Mouse (Mus musculus) hindbrain, embryonic 14.5 days (tissue): ENCODE data around the gene Zfp777. TPM values are rescaled to one million over a fixed set of nuclear protein-coding genes. Genes with fewer than 3 reads are reported as not detected.

Experiments
- ATAC-seq: fragments of 200-750 bp; cut with Nextera tagmentation; 2 replicates; pipeline ENCODE4 v1.8.0; 2017; ENCODE audit warnings: moderate number of reproducible peaks, mild to moderate bottlenecking, moderate TSS enrichment, moderate library complexity; ENCODE audit not compliant: low FRiP score
- DNase-seq: peaks from one replicate; pipeline ENCODE4 v3.0.0-alpha.2; 2015; ENCODE audit warnings: low spot score
- H3K27ac ChIP-seq: fragments of 300-500 bp; sonication (generic); 2 replicates; pipeline ENCODE4 v1.5.1; 2014; ENCODE audit warnings: mild to moderate bottlenecking, moderate library complexity
- H3K27me3 ChIP-seq: fragments of 300-500 bp; sonication (generic); 2 replicates; pipeline ENCODE4 v1.6.1; 2014; ENCODE audit warnings: mild to moderate bottlenecking, low read length, mixed read lengths; ENCODE audit not compliant: control insufficient read depth, insufficient read depth
- H3K36me3 ChIP-seq: fragments of 300-500 bp; sonication (generic); replicated peaks from 2 replicates; pipeline ENCODE4 v1.6.1; 2014; ENCODE audit not compliant: control insufficient read depth, insufficient read depth
- H3K4me1 ChIP-seq: fragments of 300-500 bp; sonication (generic); replicated peaks from 2 replicates; pipeline ENCODE4 v1.6.1; 2014; ENCODE audit warnings: antibody characterized with exemption, low read length, mixed read lengths; ENCODE audit not compliant: control insufficient read depth, insufficient read depth
- H3K4me2 ChIP-seq: fragments of 300-500 bp; sonication (generic); replicated peaks from 2 replicates; pipeline ENCODE4 v1.6.1; 2014; ENCODE audit warnings: mild to moderate bottlenecking, moderate library complexity
- H3K4me3 ChIP-seq: fragments of 300-500 bp; sonication (generic); replicated peaks from 2 replicates; pipeline ENCODE4 v1.5.1; 2014; ENCODE audit warnings: mild to moderate bottlenecking, low read length
- H3K9ac ChIP-seq: fragments of 300-500 bp; sonication (generic); 2 replicates; pipeline ENCODE4 v1.6.1; 2014
- H3K9me3 ChIP-seq: fragments of 300-500 bp; sonication (generic); 2 replicates; pipeline ENCODE4 v1.6.1; 2016; ENCODE audit warnings: low read length; ENCODE audit not compliant: control insufficient read depth
- WGBS: fragments of 180-500 bp; shearing (Covaris S2); extraction: QIAGEN DNeasy Blood & Tissue Kit; methylation state at CpG from one replicate; pipeline ENCODE4 v1.1.7; 2014; 5-methylcytosine and 5-hydroxymethylcytosine counted together
- polyA plus RNA-seq: library from polyadenylated mRNA; unstranded; fragments of >200 nt; fragmentation: Nextera tagmentation; extraction: Ambion mirVana; gene quantifications from 2 replicates; pipeline ENCODE4 v1.2.1, GENCODE M21; 2014

Zfp777 gene
- polyA plus RNA-seq, 1 experiment from 2014 or later, result 12.7 TPM

DNA sequence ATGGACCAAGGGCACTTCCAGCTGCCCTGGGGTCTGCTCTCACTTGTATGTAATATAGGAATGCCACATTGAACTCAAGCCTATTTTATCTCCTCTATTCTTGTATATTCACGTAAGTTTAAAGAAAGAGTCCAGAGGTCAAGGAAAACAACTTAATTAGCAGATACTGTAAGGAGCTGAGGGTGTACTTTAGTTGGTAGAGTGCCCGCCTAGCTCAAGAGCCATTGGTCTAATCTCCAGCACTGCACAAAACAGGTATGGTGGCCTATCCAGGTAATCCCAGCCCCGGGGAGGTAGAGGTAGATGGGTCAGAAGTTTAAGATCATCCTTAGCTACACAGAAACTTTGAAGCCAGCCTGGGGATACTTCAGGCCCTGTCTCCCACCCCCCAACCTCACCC lies 18.8 kb upstream of the Zfp777 start:
- Histone ChIP-seq H3K9me3 (no peaks in the 10 kb centered on the region), H3K27ac (no peak overlapping the region), H3K9ac (no peak overlapping the region), H3K36me3 (peaks cover 76% of the 10 kb centered on the region), H3K4me1 (no peaks in the 10 kb centered on the region), H3K4me2 (no peak overlapping the region), H3K4me3 (no peak overlapping the region), H3K27me3 (no peaks in the 10 kb centered on the region)
- WGBS, result 91% methylated on average over 3 of the region's 3 CpGs
- ATAC-seq (no peak), DNase-seq (no peak)

DNA sequence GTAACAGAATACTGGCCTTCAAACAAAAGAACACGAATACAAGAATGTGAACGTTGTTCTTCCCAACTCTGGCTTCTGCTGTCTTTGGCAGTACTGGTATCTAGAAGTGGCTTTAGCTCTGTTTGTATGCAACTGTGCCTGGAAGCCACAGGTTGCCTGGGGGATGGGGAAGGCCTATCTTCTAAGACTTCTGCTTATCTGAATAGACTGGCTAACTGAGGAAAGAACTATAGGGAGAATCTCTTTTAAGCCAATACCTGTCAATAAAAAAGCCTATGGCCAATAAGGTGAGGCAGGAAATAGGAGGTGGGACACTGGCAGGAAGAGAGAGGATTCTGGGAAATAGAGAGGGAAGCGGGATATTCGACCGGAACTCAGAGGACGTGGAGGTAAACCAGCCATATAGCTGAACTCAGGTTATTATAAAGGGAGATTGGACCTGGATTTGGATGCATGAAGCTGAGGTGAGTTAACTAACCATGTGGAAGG lies 16.9 kb upstream of the Zfp777 start:
- Histone ChIP-seq H3K27ac (no peak overlapping the region), H3K9me3 (no peaks in the 10 kb centered on the region), H3K36me3 (peaks cover 86% of the 10 kb centered on the region), H3K4me3 (no peak overlapping the region), H3K4me1 (no peaks in the 10 kb centered on the region), H3K27me3 (no peaks in the 10 kb centered on the region), H3K9ac (no peak overlapping the region), H3K4me2 (no peak overlapping the region)
- ATAC-seq (no peak), DNase-seq (no peak)
- 94% methylated on average over 6 of the region's 6 CpGs for WGBS

GRCm38 (mm10) chr6:48064451-48064850 lies 15.7 kb upstream of the Zfp777 start:
- WGBS, result 94% methylated on average over 14 of the region's 14 CpGs
- H3K27me3 ChIP-seq, result no peaks in the 10 kb centered on the region
- H3K27ac ChIP-seq, result no peak overlapping the region
- H3K4me1 ChIP-seq, result no peaks in the 10 kb centered on the region
- 0 out of 2 replicates have a peak, but pooled peaks have one; percentile 37 for ATAC-seq
- H3K4me2 ChIP-seq, result no peak overlapping the region
- H3K4me3 ChIP-seq, result no peak overlapping the region
- DNase-seq, result no peak
- no peaks in the 10 kb centered on the region for H3K9me3 ChIP-seq
- H3K9ac ChIP-seq, result no peak overlapping the region
- peaks cover 82% of the 10 kb centered on the region for H3K36me3 ChIP-seq

- no peak for ATAC-seq
These were observed 15.2 kb upstream of the Zfp777 start for GRCm38 (mm10) chr6:48063940-48064339.

GRCm38 (mm10) chr6:48060895-48061294 lies 12.2 kb upstream of the Zfp777 start:
- ATAC-seq, result no peak
- no peak overlapping the region for H3K4me3 ChIP-seq
- H3K4me2 ChIP-seq, result no peak overlapping the region
- no peaks in the 10 kb centered on the region for H3K9me3 ChIP-seq
- WGBS, result 97% methylated on average over 1 of the region's 1 CpGs
- no peak for DNase-seq
- H3K27me3 ChIP-seq, result no peaks in the 10 kb centered on the region
- no peaks in the 10 kb centered on the region for H3K4me1 ChIP-seq
- H3K9ac ChIP-seq, result no peak overlapping the region
- peaks cover 48% of the 10 kb centered on the region for H3K36me3 ChIP-seq
- no peak overlapping the region for H3K27ac ChIP-seq

More at GRCm38 (mm10) chr6:48063940-48064339, 15.2 kb upstream of the Zfp777 start:
- H3K27me3 ChIP-seq, result no peaks in the 10 kb centered on the region
- DNase-seq, result no peak
- no peak overlapping the region for H3K9ac ChIP-seq
- no peaks in the 10 kb centered on the region for H3K9me3 ChIP-seq
- H3K4me2 ChIP-seq, result no peak overlapping the region
- no peak overlapping the region for H3K27ac ChIP-seq
- WGBS, result 95% methylated on average over 28 of the region's 28 CpGs
- peaks cover 79% of the 10 kb centered on the region for H3K36me3 ChIP-seq
- H3K4me1 ChIP-seq, result no peaks in the 10 kb centered on the region
- H3K4me3 ChIP-seq, result no peak overlapping the region

DNA sequence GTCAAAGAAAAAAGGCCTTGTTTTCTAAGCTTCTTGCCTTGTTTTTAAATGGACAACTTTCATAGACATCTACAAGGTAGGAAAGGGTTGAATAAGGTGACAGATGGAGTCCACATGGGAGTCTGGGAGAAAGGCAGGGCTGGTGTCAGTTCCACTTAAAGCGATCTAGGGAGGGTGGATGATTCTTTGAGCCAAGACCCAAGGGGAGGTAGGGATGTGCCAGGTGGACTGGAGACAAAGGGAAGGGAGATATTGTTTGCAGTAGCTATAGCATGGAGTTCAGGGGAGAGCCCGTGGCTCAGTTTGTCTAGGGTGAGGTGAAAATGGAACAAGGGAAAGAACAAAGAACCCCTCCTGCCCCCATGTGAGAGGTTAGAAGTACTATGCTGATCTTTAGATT lies 11.7 kb upstream of the Zfp777 start:
- WGBS, result 84% methylated on average over 2 of the region's 2 CpGs
- H3K4me3 ChIP-seq, result no peak overlapping the region
- H3K4me1 ChIP-seq, result no peaks in the 10 kb centered on the region
- no peaks in the 10 kb centered on the region for H3K9me3 ChIP-seq
- H3K27ac ChIP-seq, result no peak overlapping the region
- H3K4me2 ChIP-seq, result no peak overlapping the region
- no peaks in the 10 kb centered on the region for H3K27me3 ChIP-seq
- DNase-seq (no peak), ATAC-seq (no peak)
- H3K9ac ChIP-seq, result no peak overlapping the region
- peaks cover 44% of the 10 kb centered on the region for H3K36me3 ChIP-seq

- Histone ChIP-seq H3K9ac (no peak overlapping the region), H3K27me3 (no peaks in the 10 kb centered on the region), H3K4me2 (no peak overlapping the region), H3K27ac (no peak overlapping the region), H3K4me3 (no peak overlapping the region), H3K36me3 (no peaks in the 10 kb centered on the region), H3K9me3 (no peaks in the 10 kb centered on the region), H3K4me1 (peaks cover 2% of the 10 kb centered on the region; the same call in 1 of the 2 replicates)
- DNase-seq, result no peak
- 75% methylated on average over 6 of the region's 6 CpGs for WGBS
- no peak for ATAC-seq
These were observed 3.4 kb upstream of the Zfp777 start for GRCm38 (mm10) chr6:48052136-48052535.

- H3K4me1 ChIP-seq, result peaks cover 4% of the 10 kb centered on the region; the same call in 1 of the 2 replicates
- H3K9ac ChIP-seq, result no peak overlapping the region
- H3K4me3 ChIP-seq, result no peak overlapping the region
- WGBS, result 80% methylated on average over 2 of the region's 2 CpGs
- ATAC-seq, result no peak
- H3K9me3 ChIP-seq, result no peaks in the 10 kb centered on the region
- no peak for DNase-seq
- no peaks in the 10 kb centered on the region for H3K27me3 ChIP-seq
- no peak overlapping the region for H3K4me2 ChIP-seq
- no peaks in the 10 kb centered on the region for H3K36me3 ChIP-seq
- no peak overlapping the region for H3K27ac ChIP-seq
These were observed 3.0 kb upstream of the Zfp777 start for GRCm38 (mm10) chr6:48051666-48052065.

DNA sequence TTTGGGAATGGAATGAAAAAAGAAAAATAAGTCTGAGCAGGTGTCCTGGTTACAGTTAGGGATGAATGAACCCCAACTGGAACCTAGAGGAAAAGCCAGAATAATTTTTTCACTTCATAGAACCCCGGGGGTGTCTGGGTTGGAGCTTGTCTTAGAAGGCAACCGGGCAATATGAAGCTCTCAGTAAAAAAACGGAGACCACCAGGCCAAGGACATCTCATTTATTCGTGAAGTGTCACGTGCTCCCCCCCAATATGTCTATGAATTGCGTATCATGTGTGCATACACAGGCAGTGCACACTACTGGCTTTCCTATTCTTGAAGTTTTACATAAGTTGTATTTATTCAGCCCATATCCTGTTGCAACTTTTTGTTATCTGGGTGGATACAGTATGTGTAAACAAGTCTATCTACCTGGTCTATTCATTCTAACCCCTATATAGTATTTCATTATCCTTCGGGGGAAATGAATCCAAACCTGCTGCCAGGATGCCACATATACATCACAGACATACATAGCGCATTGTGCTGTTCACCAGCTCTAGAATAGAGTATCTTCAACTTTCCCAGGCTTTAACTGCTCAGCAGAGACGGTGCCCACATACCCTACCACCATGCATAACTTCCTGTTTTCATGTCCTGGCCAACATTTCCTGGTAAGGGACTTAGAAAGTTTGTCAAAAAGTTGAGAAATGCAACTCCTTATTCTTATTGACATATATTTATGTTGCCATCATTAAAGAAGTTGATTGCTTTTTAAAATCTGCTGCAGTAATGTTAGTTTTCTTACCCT lies 758 bp upstream of the Zfp777 start:
- Histone ChIP-seq H3K4me1 (peaks cover 4% of the 10 kb centered on the region; the same call in 1 of the 2 replicates), H3K27me3 (no peaks in the 10 kb centered on the region), H3K27ac (no peak overlapping the region), H3K4me3 (peak overlapping the region; percentile 66), H3K36me3 (peaks cover 6% of the 10 kb centered on the region; the same call in 1 of the 2 replicates), H3K9me3 (no peaks in the 10 kb centered on the region), H3K9ac (peak overlapping the region; percentile 88), H3K4me2 (peak overlapping the region; percentile 79)
- 54% methylated on average over 9 of the region's 9 CpGs for WGBS
- DNase-seq (no peak), ATAC-seq (no peak)
